Mouse (Mus musculus) spleen, adult 12 weeks (tissue): ENCODE data around the gene Pef1.

Source experiments
- DNase-seq: peaks from one replicate; pipeline ENCODE4 v3.0.0; 2022; ENCODE audit warnings: low spot score

Pef1 gene

GRCm38 (mm10) chr4:130175072-130175711 lies 72.8 kb downstream of the Pef1 start, which contains the start of gene Tinagl1:
Gene Tinagl1 (minus strand): TSS chr4:130175122.
- DNase-seq, result no peak

DNA sequence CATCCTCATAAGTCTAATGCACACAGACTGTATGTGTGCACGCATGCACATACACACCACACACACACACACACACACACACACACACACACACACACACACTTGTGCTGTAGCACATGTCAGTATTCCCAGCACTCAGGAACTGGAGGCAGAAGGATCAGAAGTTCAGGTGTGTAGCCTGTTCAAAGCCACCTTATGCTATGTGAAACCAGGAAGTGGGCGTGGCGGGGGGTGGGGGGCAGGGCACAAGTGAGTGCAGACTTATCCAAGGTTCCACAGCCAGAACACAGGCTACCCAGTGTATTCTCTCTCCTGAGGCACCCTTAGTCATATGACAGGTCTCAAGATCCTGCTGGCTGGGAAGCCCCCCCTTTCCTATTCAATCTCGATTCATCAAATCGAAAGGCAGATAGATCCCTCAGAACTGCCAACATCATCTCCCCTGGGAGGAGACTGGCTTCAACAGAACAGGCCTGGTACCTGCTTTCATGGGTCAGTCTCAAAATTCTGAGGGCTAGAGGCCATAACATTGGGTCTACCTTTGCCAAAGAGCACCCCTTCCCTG lies 73.9 kb downstream of the Pef1 start:
- DNase-seq, result no peak

- DNase-seq, result no peak
Measured at GRCm38 (mm10) chr4:130177087-130177486, 74.7 kb downstream of the Pef1 start.

GRCm38 (mm10) chr4:130177536-130177935 lies 75.2 kb downstream of the Pef1 start:
- no peak for DNase-seq
